Mouse (Mus musculus) midbrain, embryonic 12.5 days (tissue): Measurements from ENCODE around the gene Thyn1. TPM values are rescaled to one million over a fixed set of nuclear protein-coding genes. Genes with fewer than 3 reads are reported as not detected.
A peak's percentile ranks its signal among the peaks of the same experiment; 100 is the strongest.

Experiments
- ATAC-seq: fragments of 200-750 bp; cut with Nextera tagmentation; 2 replicates; pipeline ENCODE4 v1.8.0; 2017; ENCODE audit warnings: low read depth, moderate TSS enrichment, moderate library complexity; ENCODE audit not compliant: low FRiP score
- H3K27ac ChIP-seq: fragments of 300-500 bp; sonication (generic); replicated peaks from 2 replicates; pipeline ENCODE4 v1.5.1; 2016; ENCODE audit warnings: mild to moderate bottlenecking
- H3K27me3 ChIP-seq: fragments of 300-500 bp; sonication (generic); 2 replicates; pipeline ENCODE4 v1.6.1; 2016; ENCODE audit warnings: mild to moderate bottlenecking
- H3K36me3 ChIP-seq: fragments of 300-500 bp; sonication (generic); 2 replicates; pipeline ENCODE4 v1.6.1; 2016
- H3K4me1 ChIP-seq: fragments of 300-500 bp; sonication (generic); 2 replicates; pipeline ENCODE4 v1.6.1; 2016
- H3K4me2 ChIP-seq: fragments of 300-500 bp; sonication (generic); replicated peaks from 2 replicates; pipeline ENCODE4 v1.6.1; 2016; ENCODE audit warnings: mild to moderate bottlenecking, moderate library complexity
- H3K4me3 ChIP-seq: fragments of 300-500 bp; sonication (generic); 2 replicates; pipeline ENCODE4 v1.5.1; 2016; ENCODE audit warnings: mild to moderate bottlenecking
- H3K9ac ChIP-seq: fragments of 300-500 bp; sonication (generic); replicated peaks from 2 replicates; pipeline ENCODE4 v1.6.1; 2016; ENCODE audit warnings: mild to moderate bottlenecking, moderate library complexity
- H3K9me3 ChIP-seq: fragments of 300-500 bp; sonication (generic); 2 replicates; pipeline ENCODE4 v1.6.1; 2016; ENCODE audit warnings: mild to moderate bottlenecking
- WGBS: fragments of 180-500 bp; shearing (Covaris S2); methylation state at CpG from one replicate; pipeline ENCODE4 v1.1.7; 2016; 5-methylcytosine and 5-hydroxymethylcytosine counted together
- polyA plus RNA-seq: library from polyadenylated mRNA; unstranded; fragments of >200 nt; fragmentation: Nextera tagmentation; extraction: Ambion mirVana; gene quantifications from 2 replicates; pipeline ENCODE4 v1.2.1, GENCODE M21; 2016

The Thyn1 gene
- polyA plus RNA-seq, 1 experiment from 2014 or later, result 134 TPM

DNA sequence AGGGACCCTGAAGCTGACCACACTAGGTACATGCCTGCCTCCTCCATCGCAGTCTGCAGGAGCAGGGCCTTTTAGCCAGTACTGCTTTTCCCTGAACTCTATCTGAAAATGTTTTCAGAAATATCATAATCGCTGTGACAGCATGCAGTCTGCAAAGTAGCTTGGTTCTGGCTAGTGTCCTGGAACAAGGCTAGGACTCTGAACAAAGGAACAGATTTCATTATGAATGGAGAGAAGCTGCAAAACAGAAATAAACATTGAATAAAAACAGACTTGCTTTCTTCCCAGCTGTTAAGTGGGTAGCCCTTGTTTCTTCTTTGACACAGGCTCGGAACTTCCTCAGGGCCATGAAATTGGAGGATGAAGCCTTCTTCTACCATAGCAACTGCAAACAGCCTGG lies 5.7 kb downstream of the Thyn1 start:
- H3K27me3 ChIP-seq, result no peaks in the 10 kb centered on the region
- peaks cover 14% of the 10 kb centered on the region for H3K4me1 ChIP-seq
- no peak overlapping the region for H3K9ac ChIP-seq
- H3K4me2 ChIP-seq, result no peak overlapping the region
- 92% methylated on average over 3 of the region's 3 CpGs for WGBS
- H3K27ac ChIP-seq, result no peak overlapping the region
- no peak overlapping the region for H3K4me3 ChIP-seq
- ATAC-seq, result no peak
- no peaks in the 10 kb centered on the region for H3K9me3 ChIP-seq
- peaks cover 72% of the 10 kb centered on the region for H3K36me3 ChIP-seq

DNA sequence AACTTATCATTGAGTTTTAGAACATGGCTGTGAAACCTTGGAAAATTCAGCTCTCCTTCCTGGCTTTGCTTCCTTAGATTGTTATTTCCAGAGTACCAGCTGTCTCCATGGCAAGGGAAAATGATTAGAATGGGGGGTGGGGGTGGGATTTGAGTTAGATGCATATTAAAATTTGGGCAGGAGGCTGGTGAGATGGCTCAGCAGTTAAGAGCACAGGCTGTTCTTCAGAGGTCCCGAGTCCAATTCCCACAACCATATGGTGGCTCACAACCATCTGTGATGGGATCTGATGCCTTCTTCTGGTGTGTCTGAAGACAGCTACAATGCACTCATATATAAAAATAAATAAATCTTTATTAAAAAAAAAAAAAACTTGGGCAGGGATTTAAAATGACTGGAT lies 6.4 kb downstream of the Thyn1 start:
- no peak overlapping the region for H3K4me2 ChIP-seq
- ATAC-seq, result no peak
- H3K9me3 ChIP-seq, result no peaks in the 10 kb centered on the region
- H3K36me3 ChIP-seq, result peaks cover 78% of the 10 kb centered on the region
- H3K27me3 ChIP-seq, result no peaks in the 10 kb centered on the region
- no peak overlapping the region for H3K4me3 ChIP-seq
- 75% methylated on average over 1 of the region's 1 CpGs for WGBS
- no peak overlapping the region for H3K9ac ChIP-seq
- no peak overlapping the region for H3K27ac ChIP-seq
- H3K4me1 ChIP-seq, result peaks cover 7% of the 10 kb centered on the region

DNA sequence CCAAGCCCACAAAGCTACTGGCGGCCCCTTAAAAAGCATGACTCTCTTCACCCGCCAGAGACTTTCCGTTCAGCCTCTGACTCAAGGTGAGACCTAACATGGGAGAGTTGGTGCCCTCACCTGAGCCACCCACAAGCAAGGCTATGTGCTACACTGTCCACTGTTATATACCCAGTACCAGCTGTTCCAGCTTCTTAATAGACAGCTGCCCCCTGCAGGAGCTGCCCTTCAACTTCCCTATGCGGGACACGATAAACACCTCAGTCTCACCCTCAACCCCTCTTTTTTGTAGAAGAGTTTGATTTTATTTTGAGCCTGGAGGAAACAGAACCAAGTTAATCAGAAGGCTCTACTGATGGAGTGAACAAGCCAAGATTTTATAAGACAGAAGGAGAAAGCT lies 7.4 kb downstream of the Thyn1 start:
- no peak overlapping the region for H3K27ac ChIP-seq
- no peaks in the 10 kb centered on the region for H3K27me3 ChIP-seq
- no peak for ATAC-seq
- no peak overlapping the region for H3K9ac ChIP-seq
- H3K36me3 ChIP-seq, result peaks cover 86% of the 10 kb centered on the region
- WGBS, result 92% methylated on average over 5 of the region's 5 CpGs
- no peak overlapping the region for H3K4me3 ChIP-seq
- no peaks in the 10 kb centered on the region for H3K9me3 ChIP-seq
- no peak overlapping the region for H3K4me2 ChIP-seq
- H3K4me1 ChIP-seq, result no peaks in the 10 kb centered on the region

DNA sequence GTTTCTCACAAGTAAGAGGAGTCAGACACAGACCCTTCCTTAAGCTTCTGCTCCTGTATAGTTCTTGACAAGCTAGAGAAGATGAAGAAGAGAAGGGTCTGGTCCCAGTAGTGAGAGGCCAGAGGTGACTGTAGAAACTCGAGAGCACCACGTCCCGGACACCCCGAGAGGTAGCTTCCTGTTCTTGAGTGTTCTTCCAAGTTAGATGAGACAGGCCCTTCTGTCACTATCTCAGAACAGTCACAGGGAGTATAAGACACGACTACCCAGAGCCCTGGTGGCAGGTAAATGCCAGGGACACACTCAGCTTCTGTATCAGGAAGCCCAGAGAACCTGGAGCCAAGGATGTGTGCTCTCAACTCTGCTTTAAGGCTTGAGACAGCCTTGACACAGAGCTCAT lies 9.7 kb downstream of the Thyn1 start:
- 88% methylated on average over 5 of the region's 5 CpGs for WGBS
- H3K4me3 ChIP-seq, result no peak overlapping the region
- H3K27me3 ChIP-seq, result no peaks in the 10 kb centered on the region
- H3K9me3 ChIP-seq, result no peaks in the 10 kb centered on the region
- ATAC-seq, result no peak
- H3K4me2 ChIP-seq, result no peak overlapping the region
- H3K27ac ChIP-seq, result no peak overlapping the region
- H3K9ac ChIP-seq, result no peak overlapping the region
- H3K4me1 ChIP-seq, result no peaks in the 10 kb centered on the region
- H3K36me3 ChIP-seq, result peaks cover 96% of the 10 kb centered on the region

DNA sequence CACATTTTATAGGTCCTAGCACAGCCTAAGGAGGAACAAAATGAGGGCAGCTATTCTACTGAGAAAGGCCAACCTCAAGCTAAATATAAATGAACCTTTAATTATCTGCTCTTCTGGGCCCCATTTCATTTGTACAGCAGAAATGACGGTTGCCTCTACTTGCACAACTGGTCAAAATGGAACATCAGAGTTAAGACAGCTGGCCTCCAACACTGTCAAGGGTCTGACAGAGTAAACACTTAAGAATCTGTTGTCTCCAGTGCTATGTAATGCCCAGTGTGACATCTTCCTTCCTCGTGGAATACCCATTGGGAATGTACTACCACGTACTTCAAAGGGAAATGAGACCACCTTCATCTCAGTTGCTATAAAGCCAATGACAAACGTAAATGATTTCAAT lies 12.1 kb downstream of the Thyn1 start:
- Histone ChIP-seq H3K9me3 (no peaks in the 10 kb centered on the region), H3K4me1 (no peaks in the 10 kb centered on the region), H3K27me3 (no peaks in the 10 kb centered on the region), H3K36me3 (peaks cover 96% of the 10 kb centered on the region), H3K4me3 (no peak overlapping the region), H3K9ac (no peak overlapping the region), H3K4me2 (no peak overlapping the region), H3K27ac (no peak overlapping the region)
- no peak for ATAC-seq
- 93% methylated on average over 4 of the region's 4 CpGs for WGBS

DNA sequence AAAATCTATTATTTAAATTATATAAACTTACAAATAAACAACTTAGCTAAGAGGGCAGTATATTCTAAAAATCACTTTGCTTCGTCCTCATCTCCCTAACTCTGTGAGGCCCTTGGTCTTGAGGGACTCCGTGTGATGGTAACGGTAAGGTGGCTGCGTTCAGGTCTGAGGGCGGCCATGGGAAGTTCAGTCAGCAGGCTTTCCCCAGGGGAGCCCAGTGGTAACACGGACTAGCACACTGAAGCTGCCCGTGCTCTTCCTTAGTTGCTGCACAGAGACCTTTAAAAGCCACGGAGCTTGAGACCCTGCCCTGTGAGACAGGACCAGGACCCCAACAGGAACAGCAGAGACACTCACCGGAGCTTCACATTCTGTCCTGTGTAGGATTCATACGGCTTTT lies 19.5 kb downstream of the Thyn1 start:
- ATAC-seq, result no peak
- 95% methylated on average over 10 of the region's 10 CpGs for WGBS
- no peak overlapping the region for H3K27ac ChIP-seq
- H3K4me2 ChIP-seq, result no peak overlapping the region
- H3K9ac ChIP-seq, result no peak overlapping the region
- H3K36me3 ChIP-seq, result peaks cover 54% of the 10 kb centered on the region
- no peak overlapping the region for H3K4me3 ChIP-seq
- no peaks in the 10 kb centered on the region for H3K4me1 ChIP-seq
- H3K9me3 ChIP-seq, result no peaks in the 10 kb centered on the region
- H3K27me3 ChIP-seq, result no peaks in the 10 kb centered on the region

DNA sequence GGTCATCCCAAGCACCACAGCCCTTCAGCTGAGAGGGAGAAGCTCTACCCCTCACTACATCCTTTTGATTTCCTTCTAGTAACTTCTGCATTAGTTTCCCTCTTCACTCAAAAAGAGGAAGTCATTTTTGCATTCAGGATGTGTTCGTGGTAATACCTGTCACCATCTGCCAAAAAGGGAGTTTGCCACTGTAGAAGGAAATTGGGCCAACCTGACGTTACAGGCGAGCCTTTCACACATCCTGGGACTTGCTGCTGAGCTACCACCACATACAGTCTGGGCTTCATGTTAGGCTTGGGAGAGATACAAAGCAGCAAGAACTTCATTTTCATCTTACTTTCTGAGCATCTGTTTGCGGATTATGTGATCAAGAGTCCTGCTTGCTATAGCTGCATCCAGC lies 24.2 kb downstream of the Thyn1 start:
- Histone ChIP-seq H3K36me3 (peaks cover 17% of the 10 kb centered on the region), H3K4me1 (peaks cover 23% of the 10 kb centered on the region), H3K4me2 (no peak overlapping the region), H3K4me3 (no peak overlapping the region), H3K27ac (no peak overlapping the region), H3K27me3 (no peaks in the 10 kb centered on the region), H3K9me3 (no peaks in the 10 kb centered on the region), H3K9ac (no peak overlapping the region)
- WGBS, result 93% methylated on average over 4 of the region's 4 CpGs
- no peak for ATAC-seq

DNA sequence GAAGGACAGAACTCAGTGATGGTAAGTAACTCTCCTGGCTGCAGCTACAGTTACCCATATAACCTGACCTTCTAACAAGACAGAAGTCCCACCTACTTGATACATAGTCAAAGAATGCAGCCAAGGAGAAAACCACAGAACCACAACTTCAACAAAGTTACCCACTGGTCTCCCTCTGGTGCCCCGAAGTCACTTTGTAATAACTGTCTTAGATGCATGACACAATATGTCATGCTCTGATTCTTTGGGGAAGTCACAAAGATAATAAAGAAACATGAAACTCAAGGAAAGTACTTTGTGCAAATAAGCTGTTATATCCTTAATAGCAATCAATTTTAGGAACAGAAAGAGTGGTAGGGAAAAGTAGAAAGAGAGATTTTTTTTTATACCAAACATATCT lies 27.2 kb downstream of the Thyn1 start:
- no peak for ATAC-seq
- Histone ChIP-seq H3K9ac (no peak overlapping the region), H3K4me2 (0 out of 2 replicates have a peak overlapping the region, but pooled peaks have one; percentile 90), H3K36me3 (0 out of 2 replicates have a peak, but pooled peaks cover 6% of the 10 kb centered on the region), H3K9me3 (no peaks in the 10 kb centered on the region), H3K27me3 (no peaks in the 10 kb centered on the region), H3K4me3 (no peak overlapping the region), H3K27ac (no peak overlapping the region), H3K4me1 (peaks cover 34% of the 10 kb centered on the region)
- 85% methylated on average over 1 of the region's 1 CpGs for WGBS

DNA sequence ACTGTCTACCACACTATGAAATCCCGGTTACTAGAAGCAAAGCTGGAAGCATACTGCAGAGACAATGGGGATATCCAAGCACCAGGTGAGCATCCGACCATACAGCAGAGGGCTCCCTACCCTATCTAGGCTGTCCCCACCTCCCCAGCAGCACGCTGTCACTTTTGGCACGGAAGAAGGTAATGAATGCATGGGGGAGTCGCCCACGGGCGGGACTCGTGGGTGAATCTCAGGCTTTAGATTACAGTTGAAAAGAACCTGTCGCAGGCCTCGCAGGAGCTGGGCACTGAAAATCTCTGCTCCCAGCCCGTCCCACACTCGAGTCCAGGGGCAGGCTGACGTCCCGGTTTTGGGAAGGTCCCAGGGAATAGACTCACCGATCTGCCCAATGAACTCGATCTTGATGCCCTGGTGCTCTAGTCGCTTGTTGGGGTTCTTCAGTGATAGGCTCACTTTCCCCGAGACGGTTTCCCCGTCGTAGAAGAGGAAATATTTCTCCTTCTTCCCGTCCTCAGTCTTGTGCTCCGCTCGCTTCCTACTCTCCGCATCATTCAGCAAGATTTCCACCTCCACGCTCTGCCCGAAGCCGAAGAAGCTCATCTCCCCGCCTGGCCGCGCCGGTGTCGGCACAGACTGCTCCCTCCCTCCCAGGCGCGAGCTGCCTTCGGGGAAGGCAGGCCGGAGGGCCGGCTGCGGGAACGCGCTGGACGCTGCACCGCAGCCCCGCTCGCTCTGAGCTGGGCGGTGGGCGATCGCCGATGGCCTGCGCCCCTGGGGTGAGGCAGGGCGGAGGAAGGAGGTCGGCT lies 29.7 kb downstream of the Thyn1 start:
- H3K4me2 ChIP-seq, result peak overlapping the region; percentile 90
- no peaks in the 10 kb centered on the region for H3K27me3 ChIP-seq
- H3K36me3 ChIP-seq, result 0 out of 2 replicates have a peak, but pooled peaks cover 6% of the 10 kb centered on the region
- no peaks in the 10 kb centered on the region for H3K9me3 ChIP-seq
- peak overlapping the region; percentile 96 for H3K9ac ChIP-seq
- under 1% methylated on average over 51 of the region's 52 CpGs for WGBS
- H3K4me3 ChIP-seq, result peak overlapping the region; percentile 98
- H3K27ac ChIP-seq, result peak overlapping the region; percentile 93
- H3K4me1 ChIP-seq, result peaks cover 43% of the 10 kb centered on the region
- ATAC-seq, result peak; percentile 24; the same call in 1 of the 2 replicates

DNA sequence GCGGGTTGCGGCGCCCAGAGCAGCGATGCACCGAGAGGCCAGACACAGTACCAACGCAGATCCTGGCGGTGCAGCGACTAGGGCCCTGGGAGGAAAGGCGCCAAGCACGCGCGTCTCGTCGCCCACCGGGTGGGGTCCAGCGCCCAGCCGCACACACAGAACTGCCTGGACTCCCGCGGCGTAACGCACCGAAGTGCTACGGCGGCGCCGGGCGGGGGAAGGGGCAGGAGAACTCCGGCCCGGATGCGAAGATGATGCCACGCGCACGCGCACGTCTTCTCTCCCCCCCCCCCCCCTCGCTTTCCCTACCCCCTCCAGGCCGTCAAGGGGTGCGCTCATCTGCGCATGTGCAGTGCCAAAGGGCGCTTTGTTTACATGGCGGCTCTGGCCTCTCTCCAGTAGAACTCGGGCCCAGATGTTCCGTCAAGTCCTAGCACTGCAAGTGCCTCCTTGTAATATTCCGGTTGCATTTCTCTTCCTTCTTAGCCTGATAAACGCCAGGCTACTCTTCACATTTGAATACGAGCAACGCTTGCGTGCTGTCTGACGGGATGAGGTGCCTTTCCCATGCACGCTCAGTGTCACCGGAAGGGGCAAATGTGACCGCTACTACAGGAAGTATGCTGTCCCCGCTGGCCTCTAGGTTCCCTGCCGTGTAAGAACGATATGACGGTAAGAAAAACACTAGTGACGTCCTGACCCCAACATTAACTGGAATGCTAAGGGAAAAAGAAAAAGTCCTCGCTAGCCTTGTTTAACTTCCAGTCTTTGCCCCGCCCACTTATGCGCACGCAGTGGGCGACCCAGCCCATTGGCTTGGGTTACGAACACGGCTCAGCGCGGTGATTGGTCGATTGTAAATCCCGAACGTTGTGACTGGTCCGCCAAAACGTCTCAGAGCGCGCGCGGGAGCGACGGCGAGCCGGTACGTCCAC lies 30.6 kb downstream of the Thyn1 start, which contains the start of the genes Vps26b and Ncapd3:
TSS of gene Vps26b (minus strand) at position 238 of the 935 bp plus-strand sequence.
TSS of gene Ncapd3 (plus strand) at position 348 of the 935 bp plus-strand sequence.
- Histone ChIP-seq H3K27ac (peak within 1 kb of the TSS; percentile 93), H3K4me1 (peaks cover 43% of the 10 kb centered on the region), H3K36me3 (0 out of 2 replicates have a peak, but pooled peaks cover 6% of the 10 kb centered on the region), H3K4me3 (peak within 1 kb of the TSS; percentile 98), H3K9ac (peak within 1 kb of the TSS; percentile 96), H3K27me3 (no peaks in the 10 kb centered on the region), H3K9me3 (no peaks in the 10 kb centered on the region), H3K4me2 (peak within 1 kb of the TSS; percentile 90)
- under 1% methylated on average over 70 of the region's 80 CpGs for WGBS
- peak; percentile 93 for ATAC-seq

DNA sequence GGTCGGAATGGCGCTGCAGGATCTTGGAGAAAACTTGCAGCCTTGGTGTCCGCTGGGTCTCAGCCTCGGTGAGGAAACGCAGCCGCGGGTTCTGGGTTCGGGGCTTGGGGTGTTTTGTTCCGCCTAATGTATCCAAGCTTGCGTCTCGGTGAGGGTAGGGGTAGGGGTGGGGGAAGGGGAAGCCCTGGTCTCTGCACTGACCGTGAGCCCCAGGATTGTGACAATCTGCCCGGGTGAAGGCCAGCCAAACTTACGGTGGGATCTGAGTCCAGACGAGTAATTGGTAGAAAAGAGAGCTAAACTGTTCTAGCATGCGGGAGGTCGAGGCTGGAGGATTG lies 31.2 kb downstream of the Thyn1 start:
- 0% methylated on average over 17 of the region's 17 CpGs for WGBS

DNA sequence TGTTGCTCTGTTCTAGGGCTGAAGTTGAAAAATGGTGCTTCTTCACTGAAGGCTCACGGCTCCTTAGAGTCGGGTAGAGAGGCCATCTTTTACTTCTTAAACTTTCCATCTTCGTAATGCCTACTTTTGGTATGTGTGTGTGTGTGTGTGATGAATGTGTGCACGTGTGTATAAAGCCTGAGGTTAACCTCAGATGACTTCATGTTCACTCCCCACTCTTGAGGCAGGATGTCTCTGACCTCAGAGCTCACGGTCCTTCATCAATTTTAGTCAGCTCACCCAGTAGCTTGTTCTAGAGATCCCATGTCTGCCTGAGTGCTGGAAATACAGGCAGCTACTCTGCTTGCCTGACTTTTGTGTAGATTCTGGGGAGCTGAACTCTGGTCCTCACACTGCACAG lies 44.4 kb downstream of the Thyn1 start:
- Histone ChIP-seq H3K4me2 (no peak overlapping the region), H3K4me1 (no peaks in the 10 kb centered on the region), H3K27ac (no peak overlapping the region), H3K9me3 (no peaks in the 10 kb centered on the region), H3K27me3 (no peaks in the 10 kb centered on the region), H3K4me3 (no peak overlapping the region), H3K36me3 (peaks cover 94% of the 10 kb centered on the region), H3K9ac (no peak overlapping the region)
- 96% methylated on average over 5 of the region's 5 CpGs for WGBS
- no peak for ATAC-seq

More for the DNA sequence above, 31.2 kb downstream of the Thyn1 start:
- Histone ChIP-seq H3K27ac (no peak overlapping the region), H3K27me3 (no peaks in the 10 kb centered on the region), H3K4me1 (peaks cover 43% of the 10 kb centered on the region), H3K4me2 (peak overlapping the region; percentile 90), H3K36me3 (0 out of 2 replicates have a peak, but pooled peaks cover 5% of the 10 kb centered on the region), H3K9ac (peak overlapping the region; percentile 65), H3K4me3 (peak overlapping the region; percentile 98), H3K9me3 (no peaks in the 10 kb centered on the region)
- no peak; the same call in none of the 2 replicates for ATAC-seq
